Mouse (Mus musculus) ovary, adult 18-20 months (tissue): ENCODE data around the gene Cavin1.

Experiments used
- DNase-seq: peaks from one replicate; pipeline ENCODE4 v3.0.0; 2022; ENCODE audit warnings: low spot score, mixed read lengths

The Cavin1 gene

GRCm38 (mm10) chr11:100981236-100981635 is 10.5 kb upstream of the Cavin1 start:
- no peak for DNase-seq

- DNase-seq, result no peak
These were observed 9.8 kb upstream of the Cavin1 start for GRCm38 (mm10) chr11:100980438-100980837.

- DNase-seq, result no peak
These were observed 9.2 kb upstream of the Cavin1 start for GRCm38 (mm10) chr11:100979887-100980286.

GRCm38 (mm10) chr11:100975241-100975640 is 4.6 kb upstream of the Cavin1 start:
- peak; percentile 67 for DNase-seq

- no peak for DNase-seq
These were observed 3.8 kb upstream of the Cavin1 start for GRCm38 (mm10) chr11:100974381-100974970.

- DNase-seq, result no peak
These were observed 2.6 kb upstream of the Cavin1 start for GRCm38 (mm10) chr11:100973245-100973644.

- DNase-seq, result no peak
These were observed 768 bp upstream of the Cavin1 start for GRCm38 (mm10) chr11:100971455-100971854.

GRCm38 (mm10) chr11:100969744-100970556 is 737 bp downstream of the Cavin1 start:
- DNase-seq, result peak; percentile 71

GRCm38 (mm10) chr11:100969189-100969743 is 1.4 kb downstream of the Cavin1 start:
- no peak for DNase-seq

- no peak for DNase-seq
These were observed 2.2 kb downstream of the Cavin1 start for GRCm38 (mm10) chr11:100968501-100968900.

GRCm38 (mm10) chr11:100967881-100968420 is 2.7 kb downstream of the Cavin1 start:
- no peak for DNase-seq

- no peak for DNase-seq
These were observed 3.3 kb downstream of the Cavin1 start for GRCm38 (mm10) chr11:100967376-100967775.

- no peak for DNase-seq
These were observed 4.9 kb downstream of the Cavin1 start for GRCm38 (mm10) chr11:100965760-100966159.

GRCm38 (mm10) chr11:100964901-100965542 is 5.7 kb downstream of the Cavin1 start:
- DNase-seq, result no peak

- no peak for DNase-seq
These were observed 6.5 kb downstream of the Cavin1 start for GRCm38 (mm10) chr11:100964180-100964579.

GRCm38 (mm10) chr11:100963647-100964046 is 7.0 kb downstream of the Cavin1 start:
- peak; percentile 59 for DNase-seq

GRCm38 (mm10) chr11:100962371-100962911 is 8.2 kb downstream of the Cavin1 start:
- peak; percentile 58 for DNase-seq

- no peak for DNase-seq
These were observed 10.1 kb downstream of the Cavin1 start for GRCm38 (mm10) chr11:100960540-100960939.

GRCm38 (mm10) chr11:100959826-100960225 is 10.9 kb downstream of the Cavin1 start:
- no peak for DNase-seq

GRCm38 (mm10) chr11:100959464-100959810 is 11.2 kb downstream of the Cavin1 start:
- DNase-seq, result no peak

- no peak for DNase-seq
These were observed 11.8 kb downstream of the Cavin1 start for GRCm38 (mm10) chr11:100958613-100959463.
